Mouse (Mus musculus): ENCODE data around the gene Plekhg5. TPM values are rescaled to one million over a fixed set of nuclear protein-coding genes. Genes with fewer than 3 reads are reported as not detected.

Gene Plekhg5
- polyA plus RNA-seq, 1 experiment from 2014 or later, result 1.1 TPM

DNA sequence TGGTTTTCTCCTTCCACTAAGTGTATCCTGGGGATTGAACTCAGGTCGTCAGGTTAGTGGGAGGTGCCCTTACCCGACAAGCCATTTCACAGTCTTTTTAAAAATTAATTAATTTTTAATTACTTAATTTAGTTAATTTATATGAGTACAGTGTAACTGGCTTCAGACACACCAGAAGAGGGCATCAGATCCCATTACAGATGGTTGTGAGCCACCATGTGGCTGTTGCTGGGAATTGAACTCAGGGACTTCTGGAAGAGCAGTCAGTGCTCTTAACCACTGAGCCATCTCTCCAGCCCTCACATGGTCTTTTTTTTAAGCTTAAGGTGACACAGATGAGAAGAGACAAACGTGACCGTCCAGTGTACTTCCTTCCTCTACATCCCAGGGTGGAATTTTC is 82.7 kb downstream of the Plekhg5 start:
- no peaks in the 10 kb centered on the region for H3K36me3 ChIP-seq (ENCODE audit: inconsistent target)
- WGBS (ENCODE audit: missing documents), result 73% methylated on average over 4 of the region's 4 CpGs
- no peak overlapping the region for H3K4me3 ChIP-seq (ENCODE audit: inconsistent target)
- H3K79me2 ChIP-seq (ENCODE audit: inconsistent target), result no peaks in the 10 kb centered on the region
- H3K27ac ChIP-seq, result no peak overlapping the region

DNA sequence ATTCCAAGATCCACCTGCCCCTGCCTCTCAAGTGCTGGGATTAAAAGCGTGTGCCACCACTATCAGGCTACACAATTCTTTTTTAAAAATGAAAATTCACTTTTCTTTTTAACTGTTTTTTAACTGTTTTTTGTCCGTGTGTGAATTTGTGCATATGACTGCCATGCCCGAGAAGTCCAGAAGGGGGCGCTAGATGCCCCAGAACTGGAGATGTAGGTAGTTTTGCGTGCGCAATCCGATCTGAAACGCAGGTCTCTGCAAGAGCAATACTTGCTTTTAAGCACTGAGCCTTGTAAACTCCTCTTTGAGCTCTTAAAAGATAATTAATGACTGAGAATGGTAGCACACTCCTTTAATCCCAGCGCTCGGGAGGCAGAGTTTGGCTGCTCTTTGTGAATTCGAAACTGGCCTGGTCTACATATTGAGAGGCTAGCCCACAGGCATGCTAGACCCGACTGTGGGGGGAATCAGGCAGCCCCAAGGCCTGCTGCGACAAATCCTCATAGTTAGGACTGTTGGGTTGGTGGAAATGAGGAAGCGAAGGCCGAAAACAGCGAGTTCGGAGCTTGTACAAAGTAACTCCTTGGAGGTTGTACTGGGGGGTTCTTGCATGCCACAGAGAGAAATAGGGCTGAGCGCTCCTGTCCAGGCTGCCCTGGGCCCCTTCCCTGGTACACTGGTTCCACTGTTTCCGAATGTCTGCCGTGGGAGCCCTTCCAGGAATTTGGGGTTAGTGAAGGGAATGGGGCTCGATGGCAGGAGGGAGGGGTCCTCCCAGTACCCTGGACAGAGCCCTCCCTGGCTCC is 85.7 kb downstream of the Plekhg5 start:
- Histone ChIP-seq H3K36me3 (ENCODE audit: inconsistent target) (no peaks in the 10 kb centered on the region), H3K27ac (no peak overlapping the region), H3K79me2 (ENCODE audit: inconsistent target) (no peaks in the 10 kb centered on the region), H3K4me3 (ENCODE audit: inconsistent target) (peak overlapping the region; percentile 5; the same call in 1 of the 2 replicates)
- 13% methylated on average over 21 of the region's 21 CpGs for WGBS (ENCODE audit: missing documents)

DNA sequence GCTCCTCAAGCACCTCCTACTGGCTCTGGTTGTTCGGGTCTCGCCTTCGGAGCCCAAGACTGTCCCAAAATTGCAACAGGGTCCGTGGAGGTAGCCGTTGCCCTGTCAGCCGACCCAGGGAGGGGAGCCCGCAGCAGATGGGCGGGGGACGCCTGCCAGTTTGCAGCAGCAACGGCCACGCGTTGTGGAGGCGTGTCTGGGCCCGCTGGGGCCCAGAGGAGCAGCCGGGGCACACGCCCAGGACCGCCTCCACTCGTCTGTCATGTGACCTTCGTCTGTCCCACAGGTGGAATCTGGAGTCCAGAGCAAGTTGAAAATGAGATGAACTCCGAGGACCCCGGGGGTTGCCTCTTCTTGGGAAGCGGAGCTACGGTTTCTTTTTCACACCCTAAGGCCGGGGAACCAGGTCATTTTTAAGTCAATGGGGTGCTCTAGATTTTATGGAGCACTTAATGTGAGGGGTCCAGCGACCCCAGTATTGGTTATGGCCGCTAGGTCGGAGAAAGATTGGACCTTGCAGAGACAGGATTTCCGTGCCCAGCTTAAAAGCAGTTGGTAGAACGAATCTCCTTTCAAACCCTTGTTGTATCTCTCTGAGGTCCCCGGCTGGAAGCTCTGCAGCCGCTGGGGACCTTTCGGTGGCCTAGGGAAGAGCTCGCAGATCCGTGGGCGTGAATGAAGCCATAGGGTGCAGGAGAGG is 86.4 kb downstream of the Plekhg5 start, which contains the start of gene Hes2:
Gene Hes2, plus strand, starts transcription at position 283 of the 700 bp plus-strand sequence.
- no peak within 1 kb of the TSS for H3K27ac ChIP-seq
- H3K79me2 ChIP-seq (ENCODE audit: inconsistent target), result no peaks in the 10 kb centered on the region
- H3K4me3 ChIP-seq (ENCODE audit: inconsistent target), result peak within 1 kb of the TSS; percentile 5; the same call in 1 of the 2 replicates
- WGBS (ENCODE audit: missing documents), result 3% methylated on average over 34 of the region's 35 CpGs
- no peaks in the 10 kb centered on the region for H3K36me3 ChIP-seq (ENCODE audit: inconsistent target)

DNA sequence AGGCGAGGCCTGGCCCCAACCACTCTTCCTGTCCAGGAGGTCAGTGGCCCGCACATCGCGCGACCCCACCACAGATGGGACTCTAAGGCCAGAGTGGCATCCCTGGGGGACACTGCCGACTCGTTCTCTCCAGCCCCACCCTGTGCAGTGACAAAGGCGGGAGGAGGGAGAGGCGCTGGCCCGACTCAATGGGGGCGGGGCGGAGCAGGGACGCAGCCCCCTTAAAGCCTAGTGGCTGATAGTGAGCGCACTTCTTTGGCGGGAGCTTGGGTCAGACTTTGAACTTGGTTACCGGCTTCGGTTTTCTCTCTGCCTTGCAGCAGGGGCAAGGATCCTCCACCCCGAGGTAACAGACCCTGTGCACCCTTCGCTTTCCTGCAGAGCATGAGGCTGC is 87.0 kb downstream of the Plekhg5 start:
- H3K27ac ChIP-seq, result no peak overlapping the region
- WGBS (ENCODE audit: missing documents), result 5% methylated on average over 19 of the region's 19 CpGs
- H3K4me3 ChIP-seq (ENCODE audit: inconsistent target), result no peak overlapping the region
- H3K79me2 ChIP-seq (ENCODE audit: inconsistent target), result no peaks in the 10 kb centered on the region
- no peaks in the 10 kb centered on the region for H3K36me3 ChIP-seq (ENCODE audit: inconsistent target)

DNA sequence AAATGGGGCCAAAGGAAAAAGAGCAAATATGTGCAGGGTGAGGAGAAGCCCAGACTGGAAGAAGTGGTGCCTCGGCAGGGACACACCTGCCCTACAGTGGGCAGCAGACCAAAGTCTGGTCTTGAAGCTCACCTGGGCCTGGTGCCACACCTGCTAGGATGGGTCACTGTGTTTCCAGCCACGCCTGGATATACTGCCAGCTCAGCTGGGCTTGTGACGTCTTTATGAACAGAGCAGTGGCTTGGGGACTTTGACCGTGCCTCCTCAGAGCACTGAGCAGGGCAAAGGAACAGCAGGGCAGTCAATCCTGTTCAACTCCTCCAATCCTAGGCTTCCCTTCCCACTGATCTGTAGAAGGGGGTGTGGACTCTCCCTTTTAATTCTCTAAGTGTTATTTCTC is 88.5 kb downstream of the Plekhg5 start:
- Histone ChIP-seq H3K36me3 (ENCODE audit: inconsistent target) (no peaks in the 10 kb centered on the region), H3K4me3 (ENCODE audit: inconsistent target) (no peak overlapping the region), H3K79me2 (ENCODE audit: inconsistent target) (no peaks in the 10 kb centered on the region), H3K27ac (no peak overlapping the region)
- 86% methylated on average over 4 of the region's 4 CpGs for WGBS (ENCODE audit: missing documents)

DNA sequence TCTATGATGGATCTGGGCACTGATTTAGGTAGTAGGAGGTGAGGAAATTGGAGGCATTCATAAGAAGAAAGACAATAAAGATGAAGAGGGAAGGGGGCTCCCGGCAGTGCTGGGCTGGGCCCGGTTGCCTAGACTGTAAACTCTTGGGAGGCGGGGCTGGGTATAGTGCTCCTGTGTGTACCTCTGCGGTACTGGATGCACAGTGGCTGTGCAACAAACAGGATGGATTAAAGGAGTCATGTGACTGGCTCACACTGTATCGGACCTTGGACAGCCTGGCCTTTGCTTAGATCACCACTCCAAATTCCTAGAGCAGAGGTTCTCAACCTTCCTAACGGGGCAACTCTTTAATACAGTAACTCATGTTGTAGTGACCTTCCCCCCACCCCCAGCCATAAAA is 89.3 kb downstream of the Plekhg5 start:
- Histone ChIP-seq H3K79me2 (ENCODE audit: inconsistent target) (no peaks in the 10 kb centered on the region), H3K36me3 (ENCODE audit: inconsistent target) (no peaks in the 10 kb centered on the region), H3K27ac (no peak overlapping the region), H3K4me3 (ENCODE audit: inconsistent target) (no peak overlapping the region)
- 93% methylated on average over 6 of the region's 6 CpGs for WGBS (ENCODE audit: missing documents)

DNA sequence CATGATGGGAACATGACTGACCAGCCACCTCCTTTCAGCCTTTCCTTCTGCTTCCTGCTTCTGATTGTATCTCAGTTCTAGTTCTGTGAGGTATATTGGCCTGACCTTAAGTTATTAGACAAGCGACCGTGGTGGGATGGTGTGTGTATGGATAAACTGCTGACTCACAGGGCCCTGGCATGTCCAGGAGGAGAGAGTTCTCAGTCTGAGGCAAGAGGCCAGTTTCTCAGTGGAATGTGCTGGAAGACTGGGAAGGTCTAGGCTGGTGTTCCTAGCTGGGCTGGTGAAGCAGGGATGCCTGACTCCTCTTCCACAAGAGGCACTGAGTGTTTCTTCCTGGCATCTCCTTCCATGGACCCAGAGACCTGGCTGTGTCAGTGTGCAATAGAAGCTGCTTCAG is 90.5 kb downstream of the Plekhg5 start:
- no peak overlapping the region for H3K4me3 ChIP-seq (ENCODE audit: inconsistent target)
- 61% methylated on average over 2 of the region's 2 CpGs for WGBS (ENCODE audit: missing documents)
- H3K27ac ChIP-seq, result no peak overlapping the region
- no peaks in the 10 kb centered on the region for H3K79me2 ChIP-seq (ENCODE audit: inconsistent target)
- no peaks in the 10 kb centered on the region for H3K36me3 ChIP-seq (ENCODE audit: inconsistent target)

Other genes starting within 250 kb of the Plekhg5 start
- 8.7 to 23.8 TPM (median 16.9 TPM) in 3 replicates for gene Camta1, start 210.6 kb upstream of the Plekhg5 start, polyA plus RNA-seq (2018)
- 27.8 to 45.3 TPM (median 43.7 TPM) in 3 replicates for gene Dnajc11, start 138.8 kb upstream of the Plekhg5 start, polyA plus RNA-seq (2018)
- gene Thap3, start 83.5 kb upstream of the Plekhg5 start, polyA plus RNA-seq (2018), result 5.4 to 24.7 TPM (median 14.9 TPM) in 3 replicates
- 7.5 to 11.5 TPM (median 10.7 TPM) in 3 replicates for gene Phf13, start 76.2 kb upstream of the Plekhg5 start, polyA plus RNA-seq (2018)
- gene Klhl21, start 63.7 kb upstream of the Plekhg5 start, polyA plus RNA-seq (2018), result 5.1 to 13.0 TPM (median 8.0 TPM) in 3 replicates
- 3.5 to 5.0 TPM (median 4.8 TPM) in 3 replicates for gene Zbtb48, start 44.8 kb upstream of the Plekhg5 start, polyA plus RNA-seq (2018)
- gene Tas1r1, start 33.9 kb upstream of the Plekhg5 start, polyA plus RNA-seq (2018), result not detected in 3 replicates
- gene Nol9, start 33.2 kb upstream of the Plekhg5 start, polyA plus RNA-seq (2018), result 12.0 to 24.1 TPM (median 14.8 TPM) in 3 replicates
- 0.11 TPM in 1 of 3 replicates, not detected in the others for gene Tnfrsf25, start 43.4 kb downstream of the Plekhg5 start, polyA plus RNA-seq (2018)
- 0.34 to 0.42 TPM (median 0.34 TPM) in 3 replicates for gene Espn, start 79.9 kb downstream of the Plekhg5 start, polyA plus RNA-seq (2018)
- gene Hes2, start 86.4 kb downstream of the Plekhg5 start, polyA plus RNA-seq (2018), result 0.10 TPM in 1 of 3 replicates, not detected in the others
- gene Acot7, start 105.6 kb downstream of the Plekhg5 start, polyA plus RNA-seq (2018), result 18.0 to 35.3 TPM (median 23.7 TPM) in 3 replicates
- gene Gpr153, start 201.7 kb downstream of the Plekhg5 start, polyA plus RNA-seq (2018), result not detected in 3 replicates
- gene Hes3, start 219.2 kb downstream of the Plekhg5 start, polyA plus RNA-seq (2018), result not detected in 3 replicates
- gene Icmt, start 224.7 kb downstream of the Plekhg5 start, polyA plus RNA-seq (2018), result 7.9 to 19.2 TPM (median 17.9 TPM) in 3 replicates
- not detected in 3 replicates for gene Rnf207, start 246.5 kb downstream of the Plekhg5 start, polyA plus RNA-seq (2018)